Mouse (Mus musculus) C3H10T1/2 (cell line): ENCODE measurements around the gene Rps10. TPM values are rescaled to one million over a fixed set of nuclear protein-coding genes. Genes with fewer than 3 reads are reported as not detected.

Source experiments
- polyA plus RNA-seq, 2 experiments: library from polyadenylated mRNA; unstranded; fragments of >200 nt; fragmentation: generic; extraction: Trizol; gene quantifications; one replicate each; pipeline ENCODE4 v1.2.1; 2012; ENCODE audit warnings: missing spikeins in 2 of 2

Gene Rps10
- 1,000 to 10,000 TPM; 5,609 to 9,497 TPM for polyA plus RNA-seq

GRCm38 (mm10) chr17:27636132-27637020 is at the start of gene Rps10:
Gene Rps10, minus strand, starts transcription at chr17:27636669.

GRCm38 (mm10) chr17:27655089-27656010 is 18.9 kb upstream of the Rps10 start, which contains the start of gene Pacsin1:
Gene Pacsin1, plus strand, starts transcription at chr17:27655509.

DNA sequence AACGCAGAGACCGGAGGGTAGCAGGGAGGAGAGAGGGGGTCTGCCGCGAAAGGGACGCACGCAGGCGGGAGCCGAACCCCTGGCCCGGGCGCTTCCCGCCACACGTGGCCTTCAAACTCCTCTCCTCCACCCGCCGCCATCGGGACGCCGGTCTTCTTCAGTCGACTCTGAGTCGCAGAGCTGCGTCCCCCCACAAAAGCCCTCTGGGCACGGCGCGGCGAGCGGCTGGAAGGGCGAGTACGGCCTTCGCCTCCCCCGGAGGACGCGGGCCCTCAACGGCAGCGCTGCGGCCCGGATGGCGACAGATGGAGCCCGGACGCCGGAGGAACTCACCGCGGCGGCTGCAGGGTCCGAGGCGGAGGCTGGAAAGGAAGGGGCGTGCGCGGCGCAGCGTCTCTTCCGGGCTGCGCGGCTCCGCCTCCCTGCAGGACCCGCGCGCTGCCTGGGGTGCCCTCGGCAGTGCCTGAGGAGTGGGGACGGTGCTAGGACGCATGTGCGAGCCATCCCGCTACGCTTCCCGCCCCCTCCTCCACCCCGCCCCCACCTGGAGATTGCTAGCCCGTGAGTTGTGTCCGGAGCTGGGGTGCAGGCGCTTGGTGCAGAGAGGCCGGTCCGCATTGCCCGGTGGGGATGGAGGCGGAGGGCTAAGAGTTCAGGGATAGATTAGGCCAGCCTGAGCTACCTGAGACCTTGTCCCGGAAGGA is 1.4 kb downstream of the Rps10 start, which contains the start of gene RPS10-NUDT3:
RPS10-NUDT3 (minus strand) TSS at position 352 of the 704 bp plus-strand sequence.

GRCm38 (mm10) chr17:27623360-27624326 is 12.8 kb downstream of the Rps10 start, which contains the start of gene Nudt3:
Gene Nudt3, minus strand, starts transcription at chr17:27623495.

Other genes starting within 250 kb of the Rps10 start
- under 1 TPM in 1 of 2 experiments, not detected in 1; 0.01 TPM for gene Grm4, start 115.3 kb downstream of the Rps10 start, polyA plus RNA-seq
- 100 to 1,000 TPM in 1 of 2 experiments, 10 to 100 TPM in 1; 34.8 to 687 TPM for gene Hmga1, start 80.2 kb downstream of the Rps10 start, polyA plus RNA-seq
- 10 to 100 TPM; 39.7 to 77.1 TPM for gene AI413582, start 70.9 kb downstream of the Rps10 start, polyA plus RNA-seq
- gene Nudt3, start 13.2 kb downstream of the Rps10 start, polyA plus RNA-seq = 100 to 1,000 TPM in 1 of 2 experiments, 10 to 100 TPM in 1; 98.8 to 115 TPM
- gene RPS10-NUDT3, start 1.4 kb downstream of the Rps10 start, polyA plus RNA-seq = not detected
- under 1 TPM in 1 of 2 experiments, not detected in 1; 0.14 TPM for gene Pacsin1, start 18.8 kb upstream of the Rps10 start, polyA plus RNA-seq
- gene Spdef, start 92.3 kb upstream of the Rps10 start, polyA plus RNA-seq = under 1 TPM; 0.08 to 0.18 TPM
- 10 to 100 TPM; 39.4 to 78.3 TPM for gene D17Wsu92e, start 184.0 kb upstream of the Rps10 start, polyA plus RNA-seq
- 100 to 1,000 TPM; 342 to 372 TPM for gene Snrpc, start 201.5 kb upstream of the Rps10 start, polyA plus RNA-seq
- gene Uhrf1bp1, start 219.8 kb upstream of the Rps10 start, polyA plus RNA-seq = 1 to 10 TPM; 1.7 to 4.1 TPM